Mouse (Mus musculus): ENCODE measurements around the gene Epb41. TPM values are rescaled to one million over a fixed set of nuclear protein-coding genes. Genes with fewer than 3 reads are reported as not detected.
A peak's percentile ranks its signal among the peaks of the same experiment; 100 is the strongest.

Gene Epb41
- polyA plus RNA-seq, 1 experiment = 84.7 TPM

DNA sequence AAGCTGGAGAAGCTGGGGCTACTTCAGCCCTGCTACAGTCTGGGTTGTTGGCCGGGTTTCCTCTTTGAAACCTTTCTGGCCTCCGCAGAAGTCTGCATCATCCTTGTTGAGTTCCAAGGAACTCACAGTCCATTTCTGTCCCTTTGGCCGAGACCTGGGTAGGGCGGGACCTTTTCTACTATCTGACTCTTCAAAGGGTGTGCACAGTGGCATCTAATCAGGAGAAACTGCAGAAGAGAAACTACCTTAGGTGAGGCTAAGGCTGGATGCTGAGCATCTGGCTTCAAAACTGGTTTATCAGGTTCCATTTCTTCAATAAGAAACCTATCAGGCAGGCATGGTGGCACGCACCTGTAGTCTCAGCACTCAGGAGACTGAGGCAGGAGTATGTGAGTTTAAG lies 10.6 kb downstream of the Epb41 start:
- no peak overlapping the region for H3K27ac ChIP-seq (ENCODE audit: insufficient read depth, low read depth, low read length)
- no peak for TF ChIP-seq CTCF (IDR thresholded peaks at IDR 0.05; ENCODE audit: low read depth, low read length)
- no peak for TF ChIP-seq POLR2A (IDR thresholded peaks at IDR 0.05; ENCODE audit: borderline replicate concordance, low read depth, low read length)
- H3K4me3 ChIP-seq (ENCODE audit: insufficient read depth, low read length) = no peak overlapping the region
- H3K4me1 ChIP-seq (ENCODE audit: control insufficient read depth, insufficient read depth, low read length) = peaks cover 33% of the 10 kb centered on the region

DNA sequence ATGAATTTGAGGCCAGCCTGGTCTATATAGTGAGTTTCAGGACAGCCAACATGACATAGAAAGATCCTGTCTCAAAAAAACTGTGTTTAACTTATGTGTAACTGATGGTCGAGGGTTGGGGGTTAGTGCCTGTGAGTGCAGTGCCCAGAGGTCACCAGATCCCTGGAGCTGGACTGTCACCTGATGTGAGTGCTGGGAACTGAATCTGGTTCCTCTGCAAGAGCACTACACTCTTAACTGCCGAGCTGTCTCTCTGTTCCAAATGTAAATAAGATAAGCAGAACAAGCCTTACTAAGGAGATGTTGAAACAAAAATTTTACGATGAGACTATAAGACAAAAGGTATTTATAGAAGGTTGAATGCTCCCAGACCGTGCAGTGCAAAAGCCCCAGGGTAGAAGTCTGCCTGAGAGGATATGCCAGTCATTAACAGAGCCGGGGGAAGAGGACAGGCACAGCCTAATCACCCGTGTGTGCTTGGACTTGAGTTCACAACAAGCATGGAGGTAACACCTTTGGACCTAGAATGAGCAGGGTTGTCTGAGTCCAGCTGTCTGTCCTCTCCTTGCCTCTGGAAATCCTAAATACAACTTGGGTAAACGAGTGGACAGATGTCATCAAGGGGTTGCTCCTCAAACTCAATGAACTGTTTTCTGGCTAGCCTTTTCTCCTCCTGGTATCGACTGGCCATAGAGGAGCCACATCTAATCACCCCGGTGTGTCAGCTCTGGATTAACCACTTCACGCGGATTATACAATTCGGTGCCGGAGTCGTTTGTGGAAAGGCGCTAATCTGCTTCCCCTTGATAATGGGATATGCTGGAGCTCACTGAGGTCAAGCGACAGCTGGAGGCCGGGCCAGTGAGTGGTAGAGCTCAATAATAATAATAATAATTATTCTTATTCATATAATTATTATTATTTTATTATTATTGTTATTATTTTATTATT lies 11.9 kb downstream of the Epb41 start:
- Histone ChIP-seq H3K27ac (ENCODE audit: insufficient read depth, low read depth, low read length) (no peak overlapping the region), H3K4me1 (ENCODE audit: control insufficient read depth, insufficient read depth, low read length) (peaks cover 37% of the 10 kb centered on the region), H3K4me3 (ENCODE audit: insufficient read depth, low read length) (no peak overlapping the region)
- TF ChIP-seq CTCF (IDR thresholded peaks at IDR 0.05; ENCODE audit: low read depth, low read length) (no peak), POLR2A (IDR thresholded peaks at IDR 0.05; ENCODE audit: borderline replicate concordance, low read depth, low read length) (no peak)

DNA sequence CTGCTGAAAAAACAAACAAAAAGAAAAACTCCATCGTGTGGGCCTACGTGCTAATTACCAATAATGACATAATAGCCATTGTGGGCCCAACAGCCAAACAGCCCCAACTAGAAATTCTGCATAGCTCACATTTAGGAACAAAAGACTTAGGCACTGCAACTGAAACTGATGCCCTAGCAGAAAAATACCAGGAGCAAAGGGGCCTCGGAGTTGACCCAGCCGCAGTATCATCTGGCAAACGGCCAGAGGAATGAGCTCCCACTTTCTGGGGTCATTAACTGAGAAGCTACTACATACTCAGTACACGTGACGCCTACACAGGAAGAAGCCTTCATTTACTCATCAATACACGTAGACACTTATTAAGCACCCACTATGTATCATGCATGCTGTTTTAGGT lies 12.8 kb downstream of the Epb41 start:
- H3K27ac ChIP-seq (ENCODE audit: insufficient read depth, low read depth, low read length) = no peak overlapping the region
- no peak overlapping the region for H3K4me3 ChIP-seq (ENCODE audit: insufficient read depth, low read length)
- no peak for TF ChIP-seq POLR2A (IDR thresholded peaks at IDR 0.05; ENCODE audit: borderline replicate concordance, low read depth, low read length)
- TF ChIP-seq CTCF (IDR thresholded peaks at IDR 0.05; ENCODE audit: low read depth, low read length) = no peak
- peaks cover 43% of the 10 kb centered on the region for H3K4me1 ChIP-seq (ENCODE audit: control insufficient read depth, insufficient read depth, low read length)

DNA sequence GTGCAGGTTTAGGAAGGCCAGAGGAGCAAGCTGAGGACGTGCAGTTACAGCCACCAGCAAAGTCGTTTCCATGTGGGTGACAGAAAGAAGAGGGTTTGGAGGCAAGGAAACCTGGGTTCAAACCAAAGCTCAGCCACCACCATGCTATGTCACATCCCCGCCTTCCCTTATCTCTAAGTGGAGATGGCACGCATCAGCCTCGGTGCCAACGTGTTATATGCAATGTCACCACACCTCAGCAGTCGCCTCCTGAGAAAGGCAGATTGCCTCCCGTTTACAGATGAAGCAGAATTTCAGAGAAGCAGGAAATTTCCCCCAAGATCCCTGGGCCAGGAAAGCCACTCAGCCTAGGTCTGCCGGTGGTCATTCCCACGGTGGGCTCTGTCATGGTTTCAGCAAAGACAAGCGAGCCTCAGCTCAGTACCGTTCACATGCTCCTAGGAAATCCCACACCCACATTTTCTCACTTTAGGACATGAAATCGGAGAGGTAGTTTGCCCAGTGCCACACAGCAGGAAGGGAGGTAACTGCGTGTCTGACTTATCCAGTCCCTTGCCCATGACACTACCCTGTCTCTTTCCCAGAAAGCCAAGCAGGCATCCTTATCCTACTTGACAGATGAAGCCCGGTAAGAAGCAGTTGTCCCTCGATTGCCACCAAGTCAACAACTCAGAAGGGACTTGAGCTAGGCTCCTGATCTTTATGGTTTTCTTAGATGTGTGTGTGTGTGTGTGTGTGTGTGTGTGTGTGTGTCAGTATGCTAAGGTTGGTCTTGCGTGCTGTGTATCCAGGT lies 14.9 kb downstream of the Epb41 start:
- Histone ChIP-seq H3K27ac (ENCODE audit: insufficient read depth, low read depth, low read length) (no peak overlapping the region), H3K4me3 (ENCODE audit: insufficient read depth, low read length) (no peak overlapping the region), H3K4me1 (ENCODE audit: control insufficient read depth, insufficient read depth, low read length) (peaks cover 37% of the 10 kb centered on the region)
- TF ChIP-seq POLR2A (IDR thresholded peaks at IDR 0.05; ENCODE audit: borderline replicate concordance, low read depth, low read length) (no peak), CTCF (IDR thresholded peaks at IDR 0.05; ENCODE audit: low read depth, low read length) (no peak)

DNA sequence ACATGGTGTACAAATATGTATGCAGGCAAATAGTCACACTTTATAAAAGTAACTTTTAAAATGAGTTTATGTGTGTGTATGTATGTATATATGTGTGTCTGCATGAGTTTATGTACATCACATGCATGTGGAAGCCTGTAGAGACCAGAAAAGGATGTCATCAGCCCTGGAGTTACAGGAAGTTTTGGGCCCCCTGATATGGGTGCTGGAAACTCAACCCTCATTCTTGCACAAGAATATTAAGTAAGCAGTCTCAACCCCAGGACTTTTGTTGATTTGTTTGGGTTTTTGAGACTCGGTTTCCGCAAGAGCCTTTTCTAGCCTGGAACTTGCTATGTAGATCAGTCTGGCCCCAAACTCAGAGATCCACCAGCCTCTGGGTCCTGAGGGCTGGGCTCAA lies 15.6 kb downstream of the Epb41 start:
- H3K27ac ChIP-seq (ENCODE audit: insufficient read depth, low read depth, low read length) = no peak overlapping the region
- TF ChIP-seq POLR2A (IDR thresholded peaks at IDR 0.05; ENCODE audit: borderline replicate concordance, low read depth, low read length) (no peak), CTCF (IDR thresholded peaks at IDR 0.05; ENCODE audit: low read depth, low read length) (no peak)
- no peak overlapping the region for H3K4me3 ChIP-seq (ENCODE audit: insufficient read depth, low read length)
- H3K4me1 ChIP-seq (ENCODE audit: control insufficient read depth, insufficient read depth, low read length) = peaks cover 37% of the 10 kb centered on the region

DNA sequence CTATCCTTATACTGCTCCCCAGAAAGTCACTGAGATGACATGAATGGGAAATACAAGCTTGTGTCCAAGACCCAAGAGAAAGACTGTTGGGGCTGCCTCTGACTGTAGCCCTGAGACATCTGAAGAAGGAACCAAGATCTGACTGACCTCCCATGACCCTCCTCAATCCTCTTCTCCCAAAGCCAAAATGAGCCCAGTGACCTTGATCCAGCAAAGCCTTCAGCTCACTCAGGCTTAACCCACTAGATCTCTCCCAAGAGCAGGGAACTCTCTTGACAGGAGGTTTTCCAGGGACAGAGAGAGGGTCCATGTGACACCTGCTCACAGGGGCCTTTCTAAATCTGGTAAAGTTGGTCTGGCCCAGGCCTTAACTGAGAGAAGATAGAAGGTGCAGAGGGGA lies 17.8 kb downstream of the Epb41 start:
- TF ChIP-seq CTCF (IDR thresholded peaks at IDR 0.05; ENCODE audit: low read depth, low read length) (no peak), POLR2A (IDR thresholded peaks at IDR 0.05; ENCODE audit: borderline replicate concordance, low read depth, low read length) (no peak)
- H3K4me1 ChIP-seq (ENCODE audit: control insufficient read depth, insufficient read depth, low read length) = peaks cover 28% of the 10 kb centered on the region
- H3K27ac ChIP-seq (ENCODE audit: insufficient read depth, low read depth, low read length) = no peak overlapping the region
- no peak overlapping the region for H3K4me3 ChIP-seq (ENCODE audit: insufficient read depth, low read length)

DNA sequence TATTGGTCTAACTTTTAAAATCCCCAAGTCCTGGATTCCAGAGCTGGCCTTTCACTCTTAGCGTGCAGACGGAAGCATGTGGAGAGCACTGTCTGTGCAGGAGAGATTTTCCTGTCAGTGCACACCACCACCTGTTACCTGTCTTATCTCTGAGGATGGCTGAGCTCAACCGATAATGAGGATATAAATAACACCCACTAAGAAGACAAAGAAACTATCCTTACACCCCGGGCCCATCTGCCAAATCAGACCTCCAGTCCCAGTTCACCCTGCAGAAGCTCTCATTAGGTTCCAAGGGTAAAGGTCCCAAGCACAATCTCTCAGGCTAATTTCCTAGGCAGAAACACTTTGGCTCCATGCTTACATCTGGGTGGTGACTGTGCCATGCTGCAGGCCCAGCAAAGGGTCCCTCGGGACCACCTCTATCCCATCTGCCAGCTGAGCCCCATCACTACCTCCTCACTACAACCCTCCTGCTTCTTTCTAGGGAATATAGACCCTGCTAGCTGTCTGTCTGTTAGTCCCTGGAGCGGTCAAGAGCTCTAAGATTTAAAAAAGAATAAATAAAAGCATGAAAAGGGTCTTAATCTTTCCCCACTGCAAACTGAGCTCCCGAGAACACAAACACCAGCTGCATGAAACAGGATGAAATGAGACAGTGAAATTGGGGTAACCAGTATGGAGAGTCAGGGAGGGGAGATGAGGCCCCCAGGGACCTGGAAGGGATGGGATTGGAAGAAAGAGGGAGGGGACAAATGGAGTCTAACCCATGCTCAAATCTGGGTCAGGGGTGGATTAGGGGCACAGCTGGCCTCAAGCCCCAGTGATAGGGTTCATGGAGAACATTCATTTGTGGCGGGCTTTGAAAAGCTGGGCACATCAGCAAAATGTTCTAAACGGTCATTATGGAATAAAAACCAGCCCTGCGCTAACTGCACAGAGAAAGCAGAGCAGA lies 23.5 kb downstream of the Epb41 start:
- no peak for TF ChIP-seq CTCF (IDR thresholded peaks at IDR 0.05; ENCODE audit: low read depth, low read length)
- TF ChIP-seq POLR2A (IDR thresholded peaks at IDR 0.05; ENCODE audit: borderline replicate concordance, low read depth, low read length) = no peak
- peaks cover 10% of the 10 kb centered on the region; the same call in 1 of the 2 replicates for H3K4me1 ChIP-seq (ENCODE audit: control insufficient read depth, insufficient read depth, low read length)
- no peak overlapping the region for H3K4me3 ChIP-seq (ENCODE audit: insufficient read depth, low read length)
- no peak overlapping the region for H3K27ac ChIP-seq (ENCODE audit: insufficient read depth, low read depth, low read length)

DNA sequence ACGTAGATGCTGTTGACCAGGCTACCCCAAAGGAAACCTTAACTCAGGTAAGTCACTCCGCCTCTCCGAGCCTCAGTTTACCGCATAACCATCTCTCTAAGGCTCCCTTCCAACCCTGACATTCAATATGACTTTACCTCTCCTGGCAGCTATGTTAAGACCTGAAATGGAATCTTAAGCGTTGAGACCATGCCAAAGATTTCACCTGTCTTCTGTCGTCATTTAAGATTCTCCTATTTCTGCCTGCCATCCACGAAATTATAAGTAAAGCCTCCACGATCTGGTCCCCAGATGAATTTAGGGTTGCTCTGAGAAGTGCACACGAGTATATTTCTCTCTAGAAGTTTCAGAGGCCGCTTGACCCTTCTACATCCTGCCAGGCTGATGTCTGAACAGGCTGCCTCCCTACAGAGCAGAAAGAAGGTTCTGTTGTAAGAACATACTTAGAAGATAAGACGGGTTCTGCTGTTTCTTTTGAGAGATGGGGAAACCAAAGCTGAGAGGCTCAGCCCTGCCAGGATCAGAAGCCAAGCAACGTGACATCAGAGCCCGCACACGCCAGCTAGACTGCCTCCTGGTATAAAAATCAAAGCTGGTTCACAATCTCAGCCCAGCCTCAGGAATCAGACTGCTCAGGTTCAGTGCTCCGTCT lies 25.4 kb downstream of the Epb41 start:
- no peak for TF ChIP-seq CTCF (IDR thresholded peaks at IDR 0.05; ENCODE audit: low read depth, low read length)
- no peak for TF ChIP-seq POLR2A (IDR thresholded peaks at IDR 0.05; ENCODE audit: borderline replicate concordance, low read depth, low read length)
- H3K4me3 ChIP-seq (ENCODE audit: insufficient read depth, low read length) = peak overlapping the region; percentile 81
- H3K27ac ChIP-seq (ENCODE audit: insufficient read depth, low read depth, low read length) = no peak overlapping the region
- peaks cover 12% of the 10 kb centered on the region for H3K4me1 ChIP-seq (ENCODE audit: control insufficient read depth, insufficient read depth, low read length)

DNA sequence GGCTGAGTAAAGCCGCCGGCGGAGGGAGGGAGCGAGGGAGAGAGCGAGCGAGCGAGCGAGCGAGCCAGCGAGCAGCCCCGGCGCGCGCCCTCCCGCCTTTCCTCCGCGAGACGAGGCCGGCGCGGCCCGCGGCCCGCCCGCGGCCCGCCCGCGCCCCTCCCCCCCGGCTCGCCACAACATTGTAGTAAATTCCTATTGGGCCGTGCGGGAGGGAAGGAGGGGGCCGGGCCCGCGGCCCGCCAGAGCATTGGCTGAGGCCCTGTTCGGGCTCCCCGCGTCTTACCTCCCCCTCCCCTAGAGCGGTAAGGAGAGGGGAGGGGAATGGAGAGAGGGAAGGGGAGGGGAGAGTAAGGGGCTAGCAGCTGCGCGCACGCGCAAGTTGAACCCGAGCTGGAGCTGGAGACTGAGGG lies 26.1 kb downstream of the Epb41 start:
- Histone ChIP-seq H3K27ac (ENCODE audit: insufficient read depth, low read depth, low read length) (no peak overlapping the region), H3K4me3 (ENCODE audit: insufficient read depth, low read length) (peak overlapping the region; percentile 81), H3K4me1 (ENCODE audit: control insufficient read depth, insufficient read depth, low read length) (peaks cover 13% of the 10 kb centered on the region)
- TF ChIP-seq CTCF (IDR thresholded peaks at IDR 0.05; ENCODE audit: low read depth, low read length) = no peak
- no peak for TF ChIP-seq POLR2A (IDR thresholded peaks at IDR 0.05; ENCODE audit: borderline replicate concordance, low read depth, low read length)
